Mouse (Mus musculus): ENCODE data around the gene Dgkd. TPM values are rescaled to one million over a fixed set of nuclear protein-coding genes. Genes with fewer than 3 reads are reported as not detected.

Gene Dgkd
- polyA plus RNA-seq, 2 experiments: 8.0 to 8.1 TPM

DNA sequence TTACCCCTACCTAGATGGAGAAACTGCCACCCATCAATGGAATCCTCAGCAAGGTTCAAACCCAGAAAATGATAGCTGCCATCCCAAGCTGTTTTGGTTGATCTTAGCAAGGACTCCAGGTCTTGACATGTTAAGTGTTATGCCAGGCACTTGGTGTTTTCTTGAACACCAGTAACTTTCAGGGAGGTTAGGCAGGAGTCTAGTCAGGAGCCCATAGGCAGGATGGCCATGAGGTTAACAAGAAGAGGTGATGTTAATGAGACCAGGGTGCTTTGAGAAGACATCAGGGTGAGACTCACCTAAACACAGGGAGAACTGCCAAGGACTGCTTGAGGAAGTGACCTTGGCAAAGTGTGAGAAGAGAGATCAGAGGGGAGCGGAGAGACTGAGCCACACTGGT, 4.9 kb downstream of the Dgkd start:
- Histone ChIP-seq H3K4me3 (ENCODE audit: insufficient read depth in 1 of 2, low read depth in 2 of 2, low read length in 2 of 2) (no peak overlapping the region), H3K9ac (replicated peaks) (no peak overlapping the region), H3K36me3 (replicated peaks; ENCODE audit: control insufficient read depth, insufficient read depth, low read depth) (no peaks in the 10 kb centered on the region), H3K4me2 (ENCODE audit: low read depth) (no peak overlapping the region), H3K27me3 (ENCODE audit: control insufficient read depth, insufficient read depth, low read length) (no peaks in the 10 kb centered on the region), H3K4me1 (replicated peaks; ENCODE audit: control insufficient read depth in 2 of 2, insufficient read depth in 2 of 2, low read length in 1 of 2) (peaks cover 11 to 28% of the 10 kb centered on the region in 2 experiments), H3K9me3 (ENCODE audit: control insufficient read depth, low read length) (no peaks in the 10 kb centered on the region), H3K27ac (no peak overlapping the region)
- WGBS (ENCODE audit: insufficient replicate concordance): 86% methylated on average over 1 of the region's 1 CpGs
- no peak for ATAC-seq (ENCODE audit: insufficient read depth)
- no peak for TF ChIP-seq EP300 (IDR thresholded peaks at IDR 0.05; ENCODE audit: low read depth)
- no peak for TF ChIP-seq CTCF (IDR thresholded peaks at IDR 0.05; ENCODE audit: low read depth)
- DNase-seq (ENCODE audit: low read depth in 3 of 3, low spot score in 3 of 3): no peak

DNA sequence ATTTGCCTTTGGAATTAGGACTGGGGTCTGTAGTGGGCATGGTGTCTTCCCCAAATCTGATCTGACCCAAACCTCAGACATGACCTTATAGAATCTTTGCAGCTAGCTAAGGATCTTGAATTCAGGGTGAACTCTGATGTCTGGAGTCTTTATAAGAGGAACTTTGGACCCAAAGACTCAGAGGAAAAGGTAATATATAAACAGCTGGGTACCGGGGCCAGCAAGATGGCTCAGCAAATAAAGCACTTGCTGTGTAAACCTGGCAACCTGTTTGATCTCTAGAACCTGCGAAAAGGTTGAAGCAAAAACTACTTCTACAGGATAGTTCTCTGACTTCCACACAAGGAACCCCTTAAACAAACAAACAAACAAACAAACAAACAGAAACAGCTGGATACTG, 5.4 kb downstream of the Dgkd start:
- ATAC-seq (ENCODE audit: insufficient read depth): no peak
- no peak for TF ChIP-seq CTCF (IDR thresholded peaks at IDR 0.05; ENCODE audit: low read depth)
- no peak for TF ChIP-seq EP300 (IDR thresholded peaks at IDR 0.05; ENCODE audit: low read depth)
- DNase-seq (ENCODE audit: low read depth in 3 of 3, low spot score in 3 of 3): no peak
- no peaks in the 10 kb centered on the region for H3K36me3 ChIP-seq (replicated peaks; ENCODE audit: control insufficient read depth, insufficient read depth, low read depth)
- 67% methylated on average over 2 of the region's 2 CpGs for WGBS (ENCODE audit: insufficient replicate concordance)
- H3K9me3 ChIP-seq (ENCODE audit: control insufficient read depth, low read length): no peaks in the 10 kb centered on the region
- no peak overlapping the region for H3K4me2 ChIP-seq (ENCODE audit: low read depth)
- H3K4me3 ChIP-seq (ENCODE audit: insufficient read depth in 1 of 2, low read depth in 2 of 2, low read length in 2 of 2): no peak overlapping the region
- H3K27ac ChIP-seq: no peak overlapping the region
- no peak overlapping the region for H3K9ac ChIP-seq (replicated peaks)
- H3K4me1 ChIP-seq (replicated peaks; ENCODE audit: control insufficient read depth in 2 of 2, insufficient read depth in 2 of 2, low read length in 1 of 2): peaks cover 11 to 28% of the 10 kb centered on the region in 2 experiments
- H3K27me3 ChIP-seq (ENCODE audit: control insufficient read depth, insufficient read depth, low read length): no peaks in the 10 kb centered on the region

- Histone ChIP-seq H3K4me3 (ENCODE audit: insufficient read depth in 1 of 2, low read depth in 2 of 2, low read length in 2 of 2) (no peak overlapping the region), H3K4me2 (ENCODE audit: low read depth) (no peak overlapping the region), H3K4me1 (replicated peaks; ENCODE audit: control insufficient read depth in 2 of 2, insufficient read depth in 2 of 2, low read length in 1 of 2) (peaks cover 0 to 12% of the 10 kb centered on the region in 2 experiments; a peak in 1 of 4 replicates), H3K27ac (no peak overlapping the region), H3K9ac (replicated peaks) (no peak overlapping the region), H3K9me3 (ENCODE audit: control insufficient read depth, low read length) (no peaks in the 10 kb centered on the region), H3K27me3 (ENCODE audit: control insufficient read depth, insufficient read depth, low read length) (no peaks in the 10 kb centered on the region), H3K36me3 (replicated peaks; ENCODE audit: control insufficient read depth, insufficient read depth, low read depth) (no peaks in the 10 kb centered on the region)
- 59% methylated on average over 3 of the region's 3 CpGs for WGBS (ENCODE audit: insufficient replicate concordance)
- ATAC-seq (ENCODE audit: insufficient read depth) (no peak), DNase-seq (ENCODE audit: low read depth in 3 of 3, low spot score in 3 of 3) (no peak)
- no peak for TF ChIP-seq CTCF (IDR thresholded peaks at IDR 0.05; ENCODE audit: low read depth)
- TF ChIP-seq EP300 (IDR thresholded peaks at IDR 0.05; ENCODE audit: low read depth): no peak
These were observed 10.5 kb downstream of the Dgkd start for GRCm38 (mm10) chr1:87863602-87864001.

GRCm38 (mm10) chr1:87864889-87865288, 11.8 kb downstream of the Dgkd start:
- ATAC-seq (ENCODE audit: insufficient read depth): no peak
- Histone ChIP-seq H3K4me3 (ENCODE audit: insufficient read depth in 1 of 2, low read depth in 2 of 2, low read length in 2 of 2) (no peak overlapping the region), H3K36me3 (replicated peaks; ENCODE audit: control insufficient read depth, insufficient read depth, low read depth) (no peaks in the 10 kb centered on the region), H3K27ac (no peak overlapping the region), H3K9me3 (ENCODE audit: control insufficient read depth, low read length) (no peaks in the 10 kb centered on the region), H3K4me2 (ENCODE audit: low read depth) (no peak overlapping the region), H3K4me1 (replicated peaks; ENCODE audit: control insufficient read depth in 2 of 2, insufficient read depth in 2 of 2, low read length in 1 of 2) (peaks cover 0 to 8% of the 10 kb centered on the region in 2 experiments; a peak in 1 of 4 replicates), H3K27me3 (ENCODE audit: control insufficient read depth, insufficient read depth, low read length) (no peaks in the 10 kb centered on the region), H3K9ac (replicated peaks) (no peak overlapping the region)
- DNase-seq (ENCODE audit: low read depth in 3 of 3, low spot score in 3 of 3): no peak
- TF ChIP-seq EP300 (IDR thresholded peaks at IDR 0.05; ENCODE audit: low read depth): no peak
- TF ChIP-seq CTCF (IDR thresholded peaks at IDR 0.05; ENCODE audit: low read depth): no peak

DNA sequence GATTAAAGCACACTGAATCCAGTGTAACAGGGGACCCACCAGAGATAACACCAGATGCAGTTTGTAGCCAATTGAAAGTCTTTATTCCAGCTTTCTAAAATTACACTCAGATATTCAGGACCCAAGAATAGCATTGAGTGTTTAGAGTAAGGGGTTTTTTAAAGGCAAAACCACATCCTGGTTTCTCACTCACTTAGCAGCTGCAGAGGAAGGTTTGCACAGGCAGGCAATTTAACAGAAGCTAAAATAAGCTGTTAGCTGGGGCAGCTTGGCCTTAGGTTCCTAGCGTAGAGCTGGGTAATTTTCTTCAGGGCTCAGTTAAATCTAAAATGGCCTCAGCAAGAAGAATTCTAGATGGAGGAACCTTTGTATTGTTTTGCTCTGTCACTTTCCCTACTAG, 13.6 kb downstream of the Dgkd start:
- DNase-seq (ENCODE audit: low read depth in 3 of 3, low spot score in 3 of 3): no peak
- no peak overlapping the region for H3K9ac ChIP-seq (replicated peaks)
- H3K27me3 ChIP-seq (ENCODE audit: control insufficient read depth, insufficient read depth, low read length): no peaks in the 10 kb centered on the region
- no peak overlapping the region for H3K4me3 ChIP-seq (ENCODE audit: insufficient read depth in 1 of 2, low read depth in 2 of 2, low read length in 2 of 2)
- peaks cover 0 to 7% of the 10 kb centered on the region in 2 experiments; a peak in 1 of 4 replicates for H3K4me1 ChIP-seq (replicated peaks; ENCODE audit: control insufficient read depth in 2 of 2, insufficient read depth in 2 of 2, low read length in 1 of 2)
- no peak overlapping the region for H3K4me2 ChIP-seq (ENCODE audit: low read depth)
- no peaks in the 10 kb centered on the region for H3K9me3 ChIP-seq (ENCODE audit: control insufficient read depth, low read length)
- WGBS (ENCODE audit: insufficient replicate concordance): 53% methylated on average over 1 of the region's 1 CpGs
- ATAC-seq (ENCODE audit: insufficient read depth): no peak
- H3K27ac ChIP-seq: no peak overlapping the region
- no peak for TF ChIP-seq EP300 (IDR thresholded peaks at IDR 0.05; ENCODE audit: low read depth)
- H3K36me3 ChIP-seq (replicated peaks; ENCODE audit: control insufficient read depth, insufficient read depth, low read depth): no peaks in the 10 kb centered on the region

Data from liver, embryonic 14.5 days (tissue).